Mouse (Mus musculus): ENCODE data around the gene Sptlc3.

GRCm38 (mm10) chr2:139671838-139672237 lies 178.1 kb downstream of the Sptlc3 start:
- TF ChIP-seq CTCF (IDR thresholded peaks at IDR 0.05; ENCODE audit: extremely low read depth, insufficient read depth, insufficient read length, insufficient replicate concordance) (no peak), POLR2A (IDR thresholded peaks at IDR 0.05; ENCODE audit: low read depth, low read length) (no peak)

All from spleen, adult 2 months (tissue).